Mouse (Mus musculus) skeletal muscle tissue, adult 2 months (tissue): ENCODE data around the gene Ntn1.

ENCODE experiments used
- DNase-seq: peaks from one replicate; pipeline ENCODE4 v3.0.0-alpha.2; 2012; ENCODE audit warnings: low read depth, low spot score

The Ntn1 gene

GRCm38 (mm10) chr11:68407266-68407926 is 6.8 kb upstream of the Ntn1 start:
- DNase-seq: no peak

GRCm38 (mm10) chr11:68405576-68405975 is 5.0 kb upstream of the Ntn1 start:
- no peak for DNase-seq

- DNase-seq: no peak
Measured at GRCm38 (mm10) chr11:68404185-68404584, 3.6 kb upstream of the Ntn1 start.

GRCm38 (mm10) chr11:68401428-68401827 is 805 bp upstream of the Ntn1 start:
- DNase-seq: no peak

- DNase-seq: no peak
Measured at GRCm38 (mm10) chr11:68400021-68400671, 477 bp downstream of the Ntn1 start.

- no peak for DNase-seq
Measured at GRCm38 (mm10) chr11:68399548-68400020, 1.0 kb downstream of the Ntn1 start.

- DNase-seq: no peak
Measured at GRCm38 (mm10) chr11:68398891-68399547, 1.6 kb downstream of the Ntn1 start.

- no peak for DNase-seq
Measured at GRCm38 (mm10) chr11:68395546-68395945, 5.1 kb downstream of the Ntn1 start.

- DNase-seq: no peak
Measured at GRCm38 (mm10) chr11:68394749-68395148, 5.9 kb downstream of the Ntn1 start.

- DNase-seq: no peak
Measured at GRCm38 (mm10) chr11:68393897-68394490, 6.6 kb downstream of the Ntn1 start.

- DNase-seq: no peak
Measured at GRCm38 (mm10) chr11:68390381-68391287, 10.0 kb downstream of the Ntn1 start.

- DNase-seq: no peak
Measured at GRCm38 (mm10) chr11:68389621-68390020, 11.0 kb downstream of the Ntn1 start.

- no peak for DNase-seq
Measured at GRCm38 (mm10) chr11:68388655-68389015, 12.0 kb downstream of the Ntn1 start.

- peak; percentile 55 for DNase-seq
Measured at GRCm38 (mm10) chr11:68387971-68388654, 12.5 kb downstream of the Ntn1 start.

- no peak for DNase-seq
Measured at GRCm38 (mm10) chr11:68387441-68387760, 13.2 kb downstream of the Ntn1 start.

- DNase-seq: no peak
Measured at GRCm38 (mm10) chr11:68386589-68387440, 13.8 kb downstream of the Ntn1 start.

- DNase-seq: no peak
Measured at GRCm38 (mm10) chr11:68385921-68386588, 14.6 kb downstream of the Ntn1 start.

GRCm38 (mm10) chr11:68385021-68385821 is 15.4 kb downstream of the Ntn1 start:
- no peak for DNase-seq

- no peak for DNase-seq
Measured at GRCm38 (mm10) chr11:68384592-68385020, 16.0 kb downstream of the Ntn1 start.
